Mouse (Mus musculus): Measurements from ENCODE around the gene Pde11a.

GRCm38 (mm10) chr2:76088844-76089243, 249.7 kb downstream of the Pde11a start:
- TF ChIP-seq POLR2A (IDR thresholded peaks at IDR 0.05; ENCODE audit: insufficient read length, low read depth) (no peak), E2F4 (IDR thresholded peaks at IDR 0.05; ENCODE audit: insufficient read depth) (no peak), MYOG (IDR thresholded peaks at IDR 0.05; ENCODE audit: control insufficient read depth in 1 of 3, insufficient read depth in 1 of 3, insufficient read length in 2 of 3, low read depth in 2 of 3) (no peak), USF1 (IDR thresholded peaks at IDR 0.05; ENCODE audit: low read depth) (no peak), POLR2AphosphoS2 (IDR thresholded peaks at IDR 0.05; ENCODE audit: insufficient read length, low read depth) (no peak), CEBPB (IDR thresholded peaks at IDR 0.05; ENCODE audit: insufficient read depth, poor library complexity, severe bottlenecking) (no peak), TCF12 (IDR thresholded peaks at IDR 0.05; ENCODE audit: insufficient read depth, poor library complexity, severe bottlenecking) (no peak), MAX (IDR thresholded peaks at IDR 0.05; ENCODE audit: low read depth) (no peak), MYOD1 (IDR thresholded peaks at IDR 0.05; ENCODE audit: control insufficient read depth in 1 of 3, insufficient read length in 2 of 3, low read depth in 2 of 3) (no peak), REST (IDR thresholded peaks at IDR 0.05; ENCODE audit: insufficient read depth, insufficient read length) (no peak)
